Mouse (Mus musculus): ENCODE measurements around the gene Nrxn1.

DNA sequence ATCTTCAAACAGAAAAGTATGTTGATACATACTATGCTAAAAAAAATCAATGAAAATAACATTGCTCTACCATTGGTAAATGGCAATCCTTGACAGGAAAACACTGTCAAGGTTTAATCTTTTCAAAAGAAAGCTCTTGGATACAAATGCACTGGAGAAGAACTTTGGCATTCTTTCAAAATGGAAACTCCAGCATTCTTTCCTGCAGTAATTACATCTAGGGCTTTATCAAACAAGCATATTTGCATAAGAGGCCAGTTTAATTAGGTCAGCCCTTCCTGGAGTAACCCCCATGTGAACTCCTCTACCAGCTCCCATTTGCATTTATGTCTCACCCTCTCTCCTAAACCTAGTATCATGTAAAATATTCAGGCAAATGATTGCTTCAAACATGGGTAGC, 696.5 kb downstream of the Nrxn1 start:
- TF ChIP-seq HCFC1 (IDR thresholded peaks at IDR 0.05; ENCODE audit: borderline replicate concordance, insufficient read depth, low read length) (no peak), MAFK (IDR thresholded peaks at IDR 0.05; ENCODE audit: insufficient read depth, low read depth, low read length) (no peak)

Measured in ES-E14 (cell line).